Mouse (Mus musculus): ENCODE data around the gene Olfr1272. TPM values are rescaled to one million over a fixed set of nuclear protein-coding genes. Genes with fewer than 3 reads are reported as not detected.

Olfr1272 gene
- polyA plus RNA-seq (2014; fragmentation: Illumina TruSeq; extraction: RNeasy Lipid Tissue Mini Kit (QIAGEN cat#74804); ENCODE audit: low read depth, low replicate concordance), result not detected

DNA sequence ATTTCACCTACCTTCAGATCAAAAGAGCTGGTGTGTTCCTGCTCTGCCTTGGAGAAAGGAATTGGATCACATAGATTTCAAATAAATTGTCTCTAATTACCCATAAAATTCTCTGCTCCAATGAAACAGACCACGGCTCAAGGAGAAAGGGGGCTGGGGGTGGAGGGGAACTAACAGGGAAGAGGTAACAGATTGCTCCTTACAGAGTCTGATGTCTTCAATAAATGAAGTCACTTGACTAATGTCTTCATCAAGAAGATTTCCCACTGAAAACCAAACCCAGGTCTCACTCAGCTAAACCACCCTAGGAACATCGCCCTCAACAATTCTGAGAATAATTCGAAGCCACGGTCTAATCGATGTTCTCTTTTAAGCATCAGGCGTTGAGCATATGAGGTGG lies at the start of gene Olfr1272:
Gene Olfr1272 (minus strand): TSS at position 101 of the 400 bp plus-strand sequence.

GRCm38 (mm10) chr2:90321900-90322299 lies 29.3 kb upstream of the Olfr1272 start, which contains the start of gene Gm13769:
Gm13769 (plus strand) TSS chr2:90322200.

DNA sequence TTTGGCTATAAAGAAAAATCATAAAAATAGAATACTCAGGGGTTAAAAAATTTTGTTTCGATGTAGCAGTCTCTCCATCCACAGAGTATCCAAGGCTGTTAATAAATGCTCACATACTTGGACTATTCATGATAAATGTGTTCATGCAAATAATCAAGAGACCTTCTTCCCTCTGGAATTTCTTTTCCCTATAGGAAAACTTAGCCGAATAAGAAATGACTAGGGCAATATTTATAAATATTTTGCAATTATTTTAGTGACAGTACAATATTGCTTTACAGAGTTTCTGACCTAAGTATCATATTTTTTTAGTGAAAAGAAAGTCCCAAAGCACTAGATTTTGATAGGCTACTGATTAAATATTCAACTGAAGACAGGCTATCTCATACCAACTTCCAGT lies 21.7 kb downstream of the Olfr1272 start, which contains the start of gene Olfr1271:
Gene Olfr1271 (minus strand): TSS at position 101 of the 400 bp plus-strand sequence.

GRCm38 (mm10) chr2:90257492-90257891 lies 35.1 kb downstream of the Olfr1272 start, which contains the start of gene Olfr142:
Olfr142 (minus strand) TSS chr2:90257592.

Other genes starting within 250 kb of the Olfr1272 start
- not detected for gene Olfr140, start 229.2 kb downstream of the Olfr1272 start, polyA plus RNA-seq (2014; fragmentation: Illumina TruSeq; extraction: RNeasy Lipid Tissue Mini Kit (QIAGEN cat#74804); ENCODE audit: low read depth, low replicate concordance)
- not detected for gene Olfr1269, start 171.4 kb downstream of the Olfr1272 start, polyA plus RNA-seq (2014; fragmentation: Illumina TruSeq; extraction: RNeasy Lipid Tissue Mini Kit (QIAGEN cat#74804); ENCODE audit: low read depth, low replicate concordance)
- not detected for gene Olfr32, start 150.5 kb downstream of the Olfr1272 start, polyA plus RNA-seq (2014; fragmentation: Illumina TruSeq; extraction: RNeasy Lipid Tissue Mini Kit (QIAGEN cat#74804); ENCODE audit: low read depth, low replicate concordance)
- not detected for gene Olfr1270, start 139.8 kb downstream of the Olfr1272 start, polyA plus RNA-seq (2014; fragmentation: Illumina TruSeq; extraction: RNeasy Lipid Tissue Mini Kit (QIAGEN cat#74804); ENCODE audit: low read depth, low replicate concordance)
- not detected for gene Olfr1506, start 68.3 kb downstream of the Olfr1272 start, polyA plus RNA-seq (2014; fragmentation: Illumina TruSeq; extraction: RNeasy Lipid Tissue Mini Kit (QIAGEN cat#74804); ENCODE audit: low read depth, low replicate concordance)
- gene Olfr142, start 35.2 kb downstream of the Olfr1272 start, polyA plus RNA-seq (2014; fragmentation: Illumina TruSeq; extraction: RNeasy Lipid Tissue Mini Kit (QIAGEN cat#74804); ENCODE audit: low read depth, low replicate concordance), result not detected
- not detected for gene Olfr1271, start 21.8 kb downstream of the Olfr1272 start, polyA plus RNA-seq (2014; fragmentation: Illumina TruSeq; extraction: RNeasy Lipid Tissue Mini Kit (QIAGEN cat#74804); ENCODE audit: low read depth, low replicate concordance)
- gene Gm13769, start 29.4 kb upstream of the Olfr1272 start, polyA plus RNA-seq (2014; fragmentation: Illumina TruSeq; extraction: RNeasy Lipid Tissue Mini Kit (QIAGEN cat#74804); ENCODE audit: low read depth, low replicate concordance), result not detected
- gene Olfr1274-ps, start 105.8 kb upstream of the Olfr1272 start, polyA plus RNA-seq (2014; fragmentation: Illumina TruSeq; extraction: RNeasy Lipid Tissue Mini Kit (QIAGEN cat#74804); ENCODE audit: low read depth, low replicate concordance), result not detected

Data from sigmoid colon, adult 10 weeks (tissue).